ENCODE assay signal across 27 mouse cellular contexts in the genomic region with DNA sequence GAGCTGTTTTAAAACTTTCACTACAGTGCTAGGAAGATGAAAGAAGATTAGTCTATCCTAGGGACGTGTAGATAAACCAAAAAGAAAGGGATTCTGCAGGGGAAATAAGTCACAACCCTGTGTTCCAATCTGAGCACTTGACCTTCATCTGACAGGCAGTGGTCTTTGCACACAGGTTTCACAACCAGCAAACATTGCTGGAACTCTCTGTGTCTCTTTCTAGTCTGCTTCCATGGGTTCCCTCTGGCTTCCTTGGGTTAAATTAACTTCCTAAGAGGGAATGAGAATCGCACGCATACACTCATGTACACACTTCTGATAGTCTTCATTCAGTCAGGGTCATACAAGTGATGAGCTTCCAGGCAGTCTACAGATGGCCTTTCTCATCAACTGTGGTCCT. TPM values are rescaled to one million over a fixed set of nuclear protein-coding genes. Genes with fewer than 3 reads are reported as not detected.
"Had no signal": no experiment of that assay in that cellular context is flagged by ENCODE, and none has a peak within 500 bp of the region (broad histone marks: within the 10 kb centered on the region; RNA-seq: fewer than 3 reads in every experiment).

No protein-coding gene starts in this region.

- H3K4me3 ChIP-seq: left cerebral cortex, adult 2 months; limb, embryonic 13.5 days; midbrain, embryonic 13.5 days had no signal

- H3K9me3 ChIP-seq: limb, embryonic 13.5 days; midbrain, embryonic 13.5 days had no signal

- H3K36me3 ChIP-seq: limb, embryonic 13.5 days; midbrain, embryonic 13.5 days had no signal

- ATAC-seq: intestine, postnatal 0 days; lung, postnatal 0 days; midbrain, embryonic 13.5 days had no signal

- H3K9ac ChIP-seq: limb, embryonic 13.5 days; liver, embryonic 14.5 days; lung, embryonic 14.5 days; midbrain, embryonic 13.5 days had no signal

- H3K27me3 ChIP-seq: limb, embryonic 13.5 days; midbrain, embryonic 13.5 days had no signal

- DNase-seq: kidney, adult 2 months; kidney, postnatal 25 days; layer of hippocampus, postnatal 36 days; lung, embryonic 14.5 days; right cerebral cortex, adult 18-20 months; right cerebral cortex, postnatal 14 days; right cerebral cortex, postnatal 4 days; thymus, adult 2 months; thymus, postnatal 14 days; thymus, postnatal 4 days had no signal

- H3K4me1 ChIP-seq: limb, embryonic 13.5 days had no signal

- H3K4me2 ChIP-seq: limb, embryonic 13.5 days; lung, embryonic 14.5 days; midbrain, embryonic 13.5 days had no signal

- H3K27ac ChIP-seq: kidney, postnatal 0 days; left cerebral cortex, adult 2 months; limb, embryonic 13.5 days; liver, embryonic 14.5 days; macrophage; midbrain, embryonic 13.5 days; stomach, postnatal 0 days had no signal

RNA-seq across cellular contexts. Expression of a gene that starts 2.9 kb away (rescaled TPM):
- total RNA-seq: layer of hippocampus, adult 8-10 months; layer of hippocampus, postnatal 10 days; left cerebral cortex, adult 2 months; left cerebral cortex, postnatal 36 days; megakaryocyte, adult 5-6 weeks; midbrain, postnatal 0 days had no signal
- polyA plus RNA-seq: large intestine, adult 2 months; macrophage; neural tube, embryonic 11.5 days; stomach, embryonic 14.5 days had no signal

RNA-seq across cellular contexts. Expression of a gene that starts 52.4 kb away (rescaled TPM):
- total RNA-seq: megakaryocyte, adult 5-6 weeks had no signal
- polyA plus RNA-seq: kidney, adult 2 months; macrophage had no signal
